Mouse (Mus musculus) forebrain, postnatal 0 days (tissue): ENCODE results near the gene Tcp11x2. TPM values are rescaled to one million over a fixed set of nuclear protein-coding genes. Genes with fewer than 3 reads are reported as not detected.

ENCODE experiments used
- ATAC-seq: fragments of 200-750 bp; cut with Nextera tagmentation; 2 replicates; pipeline ENCODE4 v1.8.0; 2017; ENCODE audit warnings: mild to moderate bottlenecking, moderate library complexity
- DNase-seq: peaks from one replicate; pipeline ENCODE4 v3.0.0-alpha.2; 2015
- H3K27ac ChIP-seq: fragments of 300-500 bp; sonication (generic); 2 replicates; pipeline ENCODE4 v1.5.1; 2014; ENCODE audit warnings: low read depth, mild to moderate bottlenecking, antibody characterized with exemption, low read length, moderate library complexity, mixed read lengths
- H3K27me3 ChIP-seq: fragments of 300-500 bp; sonication (generic); 2 replicates; pipeline ENCODE4 v1.6.1; 2014; ENCODE audit warnings: mild to moderate bottlenecking, low read length, mixed read lengths; ENCODE audit not compliant: insufficient read depth
- H3K36me3 ChIP-seq: fragments of 300-500 bp; sonication (generic); 2 replicates; pipeline ENCODE4 v1.6.1; 2014; ENCODE audit warnings: mild to moderate bottlenecking, moderate library complexity; ENCODE audit not compliant: insufficient read depth
- H3K4me1 ChIP-seq: fragments of 300-500 bp; sonication (generic); 2 replicates; pipeline ENCODE4 v1.6.1; 2014; ENCODE audit warnings: antibody characterized with exemption; ENCODE audit not compliant: insufficient read depth
- H3K4me2 ChIP-seq: fragments of 300-500 bp; sonication (generic); 2 replicates; pipeline ENCODE4 v1.6.1; 2014; ENCODE audit warnings: low read depth, mild to moderate bottlenecking, moderate library complexity
- H3K4me3 ChIP-seq: fragments of 300-500 bp; sonication (generic); 2 replicates; pipeline ENCODE4 v1.5.1; 2014; ENCODE audit warnings: low read depth, low read length, mixed read lengths
- H3K9ac ChIP-seq: fragments of 300-500 bp; sonication (generic); 2 replicates; pipeline ENCODE4 v1.6.1; 2014; ENCODE audit warnings: mild to moderate bottlenecking
- H3K9me3 ChIP-seq: fragments of 300-500 bp; sonication (generic); 2 replicates; pipeline ENCODE4 v1.6.1; 2016; ENCODE audit warnings: low read length
- CTCF ChIP-seq: sonication (generic); IDR thresholded peaks from 2 replicates; pipeline ENCODE4 v1.5.1; 2016; ENCODE audit warnings: antibody characterized with exemption, control low read depth, low read depth
- WGBS: fragments of 180-500 bp; shearing (Covaris S2); extraction: QIAGEN DNeasy Blood & Tissue Kit; methylation state at CpG from one replicate; pipeline ENCODE4 v1.1.7; 2014; 5-methylcytosine and 5-hydroxymethylcytosine counted together
- polyA plus RNA-seq: library from polyadenylated mRNA; unstranded; fragments of >200 nt; fragmentation: Nextera tagmentation; extraction: Ambion mirVana; gene quantifications from 2 replicates; pipeline ENCODE4 v1.2.1, GENCODE M21; 2015
- total RNA-seq: library from RNA; depleted of rRNA; stranded (reverse); fragments of >200 nt; gene quantifications from 2 replicates; pipeline ENCODE4 v1.2.3, GENCODE M21; 2014; rRNA removed

The Tcp11x2 gene
- total and polyA plus RNA-seq, 2 experiments from 2014 or later, result not detected

DNA sequence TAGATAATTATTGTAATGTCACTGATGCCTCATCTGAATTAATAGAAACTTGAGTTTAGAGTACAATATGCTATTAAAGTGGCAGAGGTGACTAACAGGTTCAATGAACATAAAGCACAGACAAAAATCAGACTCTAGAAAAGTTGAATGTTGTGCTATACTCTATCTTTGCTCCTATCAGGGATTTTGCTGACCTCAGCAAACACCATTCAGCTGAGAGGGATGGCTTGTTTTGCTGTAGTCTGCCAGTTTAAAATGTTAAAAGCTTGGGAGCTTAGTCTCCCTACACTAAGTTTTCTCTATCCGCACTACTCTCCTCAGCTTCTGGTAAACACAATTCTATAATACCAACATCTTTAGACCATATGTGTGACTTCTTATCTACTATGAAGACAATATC is 9.5 kb upstream of the Tcp11x2 start:
- H3K4me1 ChIP-seq, result no peaks in the 10 kb centered on the region
- H3K27ac ChIP-seq, result no peak overlapping the region
- no peaks in the 10 kb centered on the region for H3K9me3 ChIP-seq
- no peak overlapping the region for H3K4me2 ChIP-seq
- H3K9ac ChIP-seq, result no peak overlapping the region
- ATAC-seq (no peak), DNase-seq (no peak)
- no peak overlapping the region for H3K4me3 ChIP-seq
- no peak for TF ChIP-seq CTCF
- no peaks in the 10 kb centered on the region for H3K36me3 ChIP-seq
- WGBS, result 92% methylated on average over 1 of the region's 1 CpGs
- no peaks in the 10 kb centered on the region for H3K27me3 ChIP-seq

DNA sequence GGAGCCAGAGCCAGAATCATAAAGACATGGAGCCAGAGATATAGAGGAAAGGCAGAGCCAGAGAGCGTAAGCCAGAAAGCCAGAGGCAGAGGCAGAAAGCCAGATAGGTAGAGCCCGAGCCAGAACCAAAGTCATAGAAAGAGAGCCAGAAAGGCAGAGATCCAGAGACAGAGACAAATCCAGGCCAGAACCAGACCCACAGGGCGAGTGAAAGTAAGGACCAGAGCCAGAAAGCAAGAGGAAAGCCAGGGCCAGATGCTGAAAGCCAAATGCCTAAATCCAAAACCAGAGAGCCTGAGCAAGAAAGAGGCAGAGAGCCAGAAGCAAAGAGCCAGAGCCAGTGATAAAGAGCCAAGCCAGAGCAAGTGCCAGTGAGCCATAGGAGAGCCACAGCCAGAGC is 5.8 kb downstream of the Tcp11x2 start:
- no peak for TF ChIP-seq CTCF
- H3K36me3 ChIP-seq, result no peaks in the 10 kb centered on the region
- no peak for DNase-seq
- H3K27ac ChIP-seq, result no peak overlapping the region
- H3K4me2 ChIP-seq, result no peak overlapping the region
- no peaks in the 10 kb centered on the region for H3K27me3 ChIP-seq
- no peak for ATAC-seq
- H3K4me1 ChIP-seq, result no peaks in the 10 kb centered on the region
- no peak overlapping the region for H3K4me3 ChIP-seq
- H3K9ac ChIP-seq, result no peak overlapping the region
- no peaks in the 10 kb centered on the region for H3K9me3 ChIP-seq
- 58% methylated on average over 3 of the region's 3 CpGs for WGBS

DNA sequence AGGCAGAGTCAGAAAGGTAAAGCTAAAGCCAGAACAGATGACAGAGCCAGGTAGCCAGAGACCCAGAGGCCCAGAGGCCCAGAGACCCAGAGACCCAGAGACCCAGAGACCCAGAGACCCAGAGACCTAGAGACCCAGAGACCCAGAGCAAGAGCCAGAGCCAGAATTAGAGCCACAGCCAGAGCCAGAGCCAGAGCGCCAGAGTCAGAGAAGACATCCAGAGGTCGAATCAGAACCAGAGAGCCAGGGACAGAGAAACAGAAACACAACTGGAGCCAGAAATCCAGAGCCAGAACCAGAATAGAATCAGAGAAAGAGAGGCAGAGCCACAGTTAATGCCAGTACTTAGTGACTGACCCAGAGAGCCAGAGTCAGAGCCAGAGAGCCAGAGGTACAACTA is 11.7 kb downstream of the Tcp11x2 start:
- no peaks in the 10 kb centered on the region for H3K27me3 ChIP-seq
- WGBS, result 73% methylated on average over 2 of the region's 2 CpGs
- no peak overlapping the region for H3K4me2 ChIP-seq
- DNase-seq (no peak), ATAC-seq (no peak)
- no peak overlapping the region for H3K4me3 ChIP-seq
- no peaks in the 10 kb centered on the region for H3K36me3 ChIP-seq
- no peak overlapping the region for H3K27ac ChIP-seq
- TF ChIP-seq CTCF, result no peak
- H3K9ac ChIP-seq, result no peak overlapping the region
- no peaks in the 10 kb centered on the region for H3K4me1 ChIP-seq
- no peaks in the 10 kb centered on the region for H3K9me3 ChIP-seq

DNA sequence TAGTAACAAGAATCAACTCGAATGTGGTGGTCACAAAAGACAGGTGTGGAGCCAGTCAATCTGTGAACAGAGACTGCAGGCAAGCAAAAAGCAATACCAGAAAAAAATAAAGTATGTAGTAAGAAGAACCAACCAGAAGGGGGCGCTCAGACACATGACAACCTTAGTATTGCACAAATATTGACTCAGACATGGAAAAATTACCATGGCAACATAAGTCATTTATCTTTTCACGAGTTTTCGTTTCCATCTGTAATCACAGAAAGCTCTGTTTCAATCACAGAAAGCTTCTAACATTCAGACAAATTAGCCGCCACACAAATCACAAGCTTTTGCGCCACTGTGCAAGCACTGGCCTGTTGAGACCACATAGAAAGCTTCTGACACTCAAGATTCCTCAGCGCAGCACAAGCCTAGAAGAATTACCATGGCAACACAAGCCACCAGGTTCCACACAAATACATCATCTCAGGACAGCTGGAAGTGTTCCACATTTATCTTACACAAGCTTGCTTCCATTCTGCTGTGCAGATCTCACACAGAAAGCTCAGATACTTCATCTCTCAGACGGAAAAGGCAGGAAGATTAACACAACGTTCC is 41.3 kb downstream of the Tcp11x2 start:
- TF ChIP-seq CTCF, result peak; percentile 64
- no peak overlapping the region for H3K27ac ChIP-seq
- H3K4me3 ChIP-seq, result no peak overlapping the region
- H3K27me3 ChIP-seq, result no peaks in the 10 kb centered on the region
- WGBS, result 30% methylated on average over 9 of the region's 9 CpGs
- H3K36me3 ChIP-seq, result no peaks in the 10 kb centered on the region
- H3K9ac ChIP-seq, result no peak overlapping the region
- ATAC-seq (peak; percentile 95), DNase-seq (peak; percentile 81)
- no peak overlapping the region for H3K4me2 ChIP-seq
- no peaks in the 10 kb centered on the region for H3K9me3 ChIP-seq
- no peaks in the 10 kb centered on the region for H3K4me1 ChIP-seq

DNA sequence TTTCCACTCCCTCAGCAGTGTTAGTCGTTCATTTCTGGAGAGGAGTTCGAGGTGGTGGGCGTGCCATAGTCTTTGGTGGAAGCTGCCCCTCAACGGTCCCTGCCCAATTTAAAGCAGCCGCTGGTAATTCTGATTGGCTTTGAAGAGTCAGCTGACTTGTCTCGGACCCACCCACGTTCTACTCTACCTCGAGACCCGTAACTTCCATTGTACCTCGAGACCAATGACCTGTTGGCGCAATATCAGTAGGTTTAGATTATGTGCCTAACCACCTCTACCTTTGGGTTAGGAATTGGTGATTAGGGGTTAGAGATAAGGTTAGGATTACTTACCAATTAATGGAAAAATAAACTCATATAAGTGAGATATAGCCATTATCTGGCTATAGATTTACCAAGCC is 66.0 kb downstream of the Tcp11x2 start, which contains the start of gene Prame:
Gene Prame, minus strand, starts transcription at position 101 of the 400 bp plus-strand sequence.
- TF ChIP-seq CTCF, result no peak
- no peaks in the 10 kb centered on the region for H3K4me1 ChIP-seq
- ATAC-seq, result no peak
- no peak within 1 kb of the TSS for H3K27ac ChIP-seq
- no peaks in the 10 kb centered on the region for H3K9me3 ChIP-seq
- no peak within 1 kb of the TSS for H3K4me2 ChIP-seq
- no peaks in the 10 kb centered on the region for H3K36me3 ChIP-seq
- no peak within 1 kb of the TSS for H3K4me3 ChIP-seq
- no peak for DNase-seq
- WGBS, result 90% methylated on average over 11 of the region's 11 CpGs
- H3K27me3 ChIP-seq, result no peaks in the 10 kb centered on the region
- H3K9ac ChIP-seq, result no peak within 1 kb of the TSS

Other genes with a start within 250 kb of the Tcp11x2 start
- gene AV320801, start 199.2 kb downstream of the Tcp11x2 start, total RNA-seq, result not detected in 2 replicates
- gene AV320801, start 199.2 kb downstream of the Tcp11x2 start, polyA plus RNA-seq, result not detected in 2 replicates
- gene Nxf7, start 95.0 kb downstream of the Tcp11x2 start, total RNA-seq, result not detected in 2 replicates
- gene Nxf7, start 95.0 kb downstream of the Tcp11x2 start, polyA plus RNA-seq, result not detected in 2 replicates
- 0.08 TPM in 1 of 2 replicates, not detected in the other for gene Prame, start 66.1 kb downstream of the Tcp11x2 start, total RNA-seq
- gene Prame, start 66.1 kb downstream of the Tcp11x2 start, polyA plus RNA-seq, result not detected in 2 replicates
- gene Tmsb15a, start 31.5 kb upstream of the Tcp11x2 start, total RNA-seq, result 1.7 TPM in 1 of 2 replicates, not detected in the other
- not detected in 2 replicates for gene Tmsb15a, start 31.5 kb upstream of the Tcp11x2 start, polyA plus RNA-seq
- gene Armcx5, start 48.9 kb upstream of the Tcp11x2 start, total RNA-seq, result 15.8 and 22.5 TPM in 2 replicates
- 16.8 and 20.8 TPM in 2 replicates for gene Armcx5, start 48.9 kb upstream of the Tcp11x2 start, polyA plus RNA-seq
- 279 and 396 TPM in 2 replicates for gene Gprasp1, start 48.9 kb upstream of the Tcp11x2 start, total RNA-seq
- gene Gprasp1, start 48.9 kb upstream of the Tcp11x2 start, polyA plus RNA-seq, result 112 and 177 TPM in 2 replicates
- gene Bhlhb9, start 103.8 kb upstream of the Tcp11x2 start, total RNA-seq, result 68.0 and 86.0 TPM in 2 replicates
- gene Bhlhb9, start 103.8 kb upstream of the Tcp11x2 start, polyA plus RNA-seq, result 79.9 and 99.6 TPM in 2 replicates
- gene Gprasp2, start 145.2 kb upstream of the Tcp11x2 start, total RNA-seq, result 121 and 175 TPM in 2 replicates
- gene Gprasp2, start 145.2 kb upstream of the Tcp11x2 start, polyA plus RNA-seq, result 105 and 155 TPM in 2 replicates